Mouse (Mus musculus) liver, embryonic 14.5 days (tissue): ENCODE data around the gene Trappc6b. TPM values are rescaled to one million over a fixed set of nuclear protein-coding genes. Genes with fewer than 3 reads are reported as not detected.

Experiments used
- ATAC-seq: fragments of 200-750 bp; cut with Nextera tagmentation; 2 replicates; pipeline ENCODE4 v1.8.0; 2017; ENCODE audit warnings: moderate number of reproducible peaks, mild to moderate bottlenecking, moderate library complexity; ENCODE audit not compliant: insufficient read depth
- DNase-seq, 3 experiments: peaks; one replicate each; pipeline ENCODE4 v3.0.0-alpha.2; 2012 to 2013; ENCODE audit warnings: low read depth in 3 of 3, low spot score in 3 of 3
- H3K27ac ChIP-seq: fragments of 300-500 bp; sonication (generic); 2 replicates; pipeline ENCODE4 v1.5.1; 2014; ENCODE audit warnings: moderate library complexity, mild to moderate bottlenecking, control low read depth, inconsistent platforms
- H3K27me3 ChIP-seq: fragments of 300-500 bp; sonication (generic); 2 replicates; pipeline ENCODE4 v1.6.1; 2014; ENCODE audit warnings: mild to moderate bottlenecking, low read length, moderate library complexity; ENCODE audit not compliant: control insufficient read depth, insufficient read depth
- H3K36me3 ChIP-seq: fragments of 300-500 bp; sonication (generic); replicated peaks from 2 replicates; pipeline ENCODE4 v1.6.1; 2014; ENCODE audit warnings: low read depth; ENCODE audit not compliant: control insufficient read depth, insufficient read depth
- H3K4me1 ChIP-seq, 2 experiments: fragments of 200-500 bp in 1 of 2; fragments of 300-500 bp in 1 of 2; sonication (generic) in 1 of 2; replicated peaks; 2 replicates each; pipeline ENCODE4 v1.6.1; 2012 to 2014; ENCODE audit warnings: antibody characterized with exemption in 1 of 2, inconsistent platforms in 1 of 2, low read length in 1 of 2; ENCODE audit not compliant: control insufficient read depth in 2 of 2, insufficient read depth in 2 of 2
- H3K4me2 ChIP-seq: fragments of 300-500 bp; sonication (generic); 2 replicates; pipeline ENCODE4 v1.6.1; 2014; ENCODE audit warnings: low read depth, mild to moderate bottlenecking, control low read depth, moderate library complexity
- H3K4me3 ChIP-seq, 2 experiments: fragments of 200-500 bp in 1 of 2; fragments of 300-500 bp in 1 of 2; sonication (generic) in 1 of 2; 2 replicates each; pipeline ENCODE4 v1.5.1; 2012 to 2014; ENCODE audit warnings: low read depth in 2 of 2, low read length in 2 of 2, mild to moderate bottlenecking in 2 of 2, control low read depth in 1 of 2, inconsistent platforms in 1 of 2, moderate library complexity in 1 of 2; ENCODE audit not compliant: insufficient read depth in 1 of 2
- H3K9ac ChIP-seq: fragments of 300-500 bp; sonication (generic); replicated peaks from 2 replicates; pipeline ENCODE4 v1.6.1; 2014; ENCODE audit warnings: mild to moderate bottlenecking, control low read depth, moderate library complexity
- H3K9me3 ChIP-seq: fragments of 300-500 bp; sonication (generic); 2 replicates; pipeline ENCODE4 v1.6.1; 2016; ENCODE audit warnings: low read length, mixed read lengths; ENCODE audit not compliant: control insufficient read depth
- CTCF ChIP-seq: IDR thresholded peaks from 2 replicates; pipeline ENCODE4 v1.5.1; 2016; ENCODE audit warnings: antibody characterized with exemption, low read depth, control low read depth
- EP300 ChIP-seq: IDR thresholded peaks from 2 replicates; pipeline ENCODE4 v1.6.1; 2016; ENCODE audit warnings: antibody characterized with exemption, low read depth
- WGBS: fragments of 180-500 bp; shearing (Covaris S2); extraction: QIAGEN DNeasy Blood & Tissue Kit; methylation state at CpG from one replicate; pipeline ENCODE4 v1.1.7; 2014; ENCODE audit not compliant: insufficient replicate concordance; 5-methylcytosine and 5-hydroxymethylcytosine counted together
- polyA plus RNA-seq, 2 experiments: library from polyadenylated mRNA; depleted of rRNA in 1 of 2; stranded (reverse) in 1 of 2; unstranded in 1 of 2; fragments of >200 nt; fragmentation: Nextera tagmentation in 1 of 2; extraction: Ambion mirVana in 1 of 2; gene quantifications; 2 replicates each; pipeline versions ENCODE4 v1.2.1 to v1.2.3; 2012 to 2014

The Trappc6b gene
- polyA plus RNA-seq, 2 experiments, result 32.3 to 36.4 TPM

GRCm38 (mm10) chr12:59095104-59096025, 34.1 kb upstream of the Trappc6b start, which contains the start of gene Mia2:
TSS of gene Mia2 (plus strand) at chr12:59095799.
- H3K27ac ChIP-seq, result 0 out of 2 replicates have a peak within 1 kb of the TSS, but pooled peaks have one; percentile 5
- no peaks in the 10 kb centered on the region for H3K27me3 ChIP-seq
- H3K36me3 ChIP-seq, result no peaks in the 10 kb centered on the region
- H3K4me2 ChIP-seq, result peak within 1 kb of the TSS; percentile 6; the same call in 1 of the 2 replicates
- H3K9me3 ChIP-seq, result no peaks in the 10 kb centered on the region
- 70% methylated on average over 19 of the region's 19 CpGs for WGBS
- peak in 1 of 3 experiments; percentile 16 for DNase-seq
- no peak within 1 kb of the TSS; the same call in 1 of the 2 replicates for H3K9ac ChIP-seq
- TF ChIP-seq EP300, result no peak
- TF ChIP-seq CTCF, result no peak
- peak within 1 kb of the TSS; percentile 40 to 62 for H3K4me3 ChIP-seq
- no peaks in the 10 kb centered on the region for H3K4me1 ChIP-seq
- peak; percentile 45; the same call in 1 of the 2 replicates for ATAC-seq

GRCm38 (mm10) chr12:59093543-59093942, 32.3 kb upstream of the Trappc6b start:
- no peak overlapping the region for H3K4me2 ChIP-seq
- no peaks in the 10 kb centered on the region for H3K36me3 ChIP-seq
- DNase-seq (no peak), ATAC-seq (no peak)
- no peak overlapping the region for H3K27ac ChIP-seq
- H3K9me3 ChIP-seq, result no peaks in the 10 kb centered on the region
- H3K4me3 ChIP-seq, result no peak overlapping the region
- no peak overlapping the region for H3K9ac ChIP-seq
- H3K27me3 ChIP-seq, result no peaks in the 10 kb centered on the region
- H3K4me1 ChIP-seq, result no peaks in the 10 kb centered on the region
- TF ChIP-seq EP300, result no peak
- no peak for TF ChIP-seq CTCF
- WGBS, result 24% methylated on average over 2 of the region's 2 CpGs

GRCm38 (mm10) chr12:59086171-59086570, 24.9 kb upstream of the Trappc6b start:
- 51% methylated on average over 5 of the region's 5 CpGs for WGBS
- no peaks in the 10 kb centered on the region for H3K9me3 ChIP-seq

GRCm38 (mm10) chr12:59084446-59084845, 23.2 kb upstream of the Trappc6b start:
- ATAC-seq (no peak), DNase-seq (no peak)
- Histone ChIP-seq H3K27me3 (no peaks in the 10 kb centered on the region), H3K4me3 (no peak overlapping the region), H3K9me3 (no peaks in the 10 kb centered on the region), H3K4me2 (no peak overlapping the region), H3K27ac (no peak overlapping the region), H3K4me1 (no peaks in the 10 kb centered on the region), H3K36me3 (no peaks in the 10 kb centered on the region), H3K9ac (no peak overlapping the region)
- no peak for TF ChIP-seq EP300
- TF ChIP-seq CTCF, result 0 out of 2 replicates have a peak, but pooled peaks have one; percentile 13
- 55% methylated on average over 5 of the region's 5 CpGs for WGBS

More at GRCm38 (mm10) chr12:59086171-59086570, 24.9 kb upstream of the Trappc6b start:
- DNase-seq (no peak), ATAC-seq (no peak)
- Histone ChIP-seq H3K27ac (no peak overlapping the region), H3K4me2 (no peak overlapping the region), H3K27me3 (no peaks in the 10 kb centered on the region), H3K4me1 (no peaks in the 10 kb centered on the region), H3K9ac (no peak overlapping the region), H3K4me3 (no peak overlapping the region), H3K36me3 (no peaks in the 10 kb centered on the region)
- no peak for TF ChIP-seq EP300
- TF ChIP-seq CTCF, result no peak

GRCm38 (mm10) chr12:59080461-59080860, 19.2 kb upstream of the Trappc6b start:
- H3K4me3 ChIP-seq, result no peak overlapping the region
- WGBS, result 75% methylated on average over 4 of the region's 4 CpGs
- no peak overlapping the region for H3K9ac ChIP-seq
- DNase-seq (no peak), ATAC-seq (no peak)
- no peaks in the 10 kb centered on the region for H3K27me3 ChIP-seq
- H3K36me3 ChIP-seq, result no peaks in the 10 kb centered on the region
- H3K9me3 ChIP-seq, result no peaks in the 10 kb centered on the region
- no peak overlapping the region for H3K27ac ChIP-seq
- H3K4me1 ChIP-seq, result no peaks in the 10 kb centered on the region
- TF ChIP-seq CTCF (no peak), EP300 (no peak)
- no peak overlapping the region for H3K4me2 ChIP-seq
